Mouse (Mus musculus) common myeloid progenitor, adult 5-6 weeks (primary cell): ENCODE results near the gene Rab6b. TPM values are rescaled to one million over a fixed set of nuclear protein-coding genes. Genes with fewer than 3 reads are reported as not detected.

Source experiments
- ATAC-seq: replicated peaks from 2 replicates; pipeline ENCODE4 v1.8.0; 2016; ENCODE audit warnings: low read depth, mild to moderate bottlenecking, moderate TSS enrichment, inconsistent platforms; ENCODE audit not compliant: poor library complexity, severe bottlenecking
- total RNA-seq: library from RNA; stranded (forward); fragments of 200-1000, 187-1606 nt; gene quantifications from 2 replicates; pipeline ENCODE4 v1.2.3, GENCODE M21; 2017

Rab6b gene
- 0.82 and 2.1 TPM in 2 replicates for total RNA-seq

- ATAC-seq, result peak; percentile 19; the same call in 1 of the 2 replicates
These were observed at the start of gene Rab6b for GRCm38 (mm10) chr9:103111621-103112470. TSS of gene Rab6b (plus strand) at chr9:103111787.

DNA sequence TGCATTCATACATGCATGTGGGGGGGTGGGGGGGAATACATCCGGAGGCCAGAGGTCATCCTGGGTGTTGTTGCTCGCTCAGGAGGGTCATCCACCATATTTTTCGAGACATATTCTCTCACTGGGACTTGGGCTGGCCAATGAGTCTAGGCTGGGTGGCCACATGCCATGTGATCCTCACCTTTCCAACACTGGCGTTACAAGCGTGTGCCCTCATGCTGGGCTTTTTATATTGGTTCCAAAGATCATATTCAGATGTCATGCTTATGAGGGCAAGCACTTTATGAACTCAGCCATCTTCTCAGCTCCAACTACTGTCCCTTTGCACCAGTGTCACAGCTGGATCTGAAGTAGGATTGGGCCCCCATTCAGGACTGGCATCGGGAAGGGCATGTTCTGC, 48.0 kb upstream of the Rab6b start:
- no peak for ATAC-seq

DNA sequence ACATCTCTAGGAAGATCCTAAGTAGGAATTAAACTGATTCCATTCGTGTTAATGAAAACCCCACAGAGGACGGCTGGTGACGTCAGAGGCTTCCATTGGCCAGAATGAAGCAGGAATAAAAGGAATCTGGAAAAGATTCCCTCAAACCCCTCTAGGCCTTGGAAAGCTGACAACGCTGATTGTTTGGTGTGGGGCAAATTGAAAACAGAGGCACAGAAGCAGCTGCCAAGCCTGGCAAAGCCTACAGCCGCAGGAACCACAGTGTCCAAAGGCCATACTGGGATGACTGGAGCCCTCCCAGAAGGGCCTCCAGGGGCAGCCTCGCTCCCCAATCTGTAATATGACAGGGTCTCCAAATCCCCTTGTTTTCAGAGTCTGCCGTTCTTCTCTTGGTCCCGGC, 44.7 kb upstream of the Rab6b start:
- ATAC-seq, result no peak

- no peak for ATAC-seq
These were observed 43.9 kb upstream of the Rab6b start for GRCm38 (mm10) chr9:103067651-103068050.

- no peak for ATAC-seq
These were observed 42.8 kb upstream of the Rab6b start for GRCm38 (mm10) chr9:103068769-103069168.

DNA sequence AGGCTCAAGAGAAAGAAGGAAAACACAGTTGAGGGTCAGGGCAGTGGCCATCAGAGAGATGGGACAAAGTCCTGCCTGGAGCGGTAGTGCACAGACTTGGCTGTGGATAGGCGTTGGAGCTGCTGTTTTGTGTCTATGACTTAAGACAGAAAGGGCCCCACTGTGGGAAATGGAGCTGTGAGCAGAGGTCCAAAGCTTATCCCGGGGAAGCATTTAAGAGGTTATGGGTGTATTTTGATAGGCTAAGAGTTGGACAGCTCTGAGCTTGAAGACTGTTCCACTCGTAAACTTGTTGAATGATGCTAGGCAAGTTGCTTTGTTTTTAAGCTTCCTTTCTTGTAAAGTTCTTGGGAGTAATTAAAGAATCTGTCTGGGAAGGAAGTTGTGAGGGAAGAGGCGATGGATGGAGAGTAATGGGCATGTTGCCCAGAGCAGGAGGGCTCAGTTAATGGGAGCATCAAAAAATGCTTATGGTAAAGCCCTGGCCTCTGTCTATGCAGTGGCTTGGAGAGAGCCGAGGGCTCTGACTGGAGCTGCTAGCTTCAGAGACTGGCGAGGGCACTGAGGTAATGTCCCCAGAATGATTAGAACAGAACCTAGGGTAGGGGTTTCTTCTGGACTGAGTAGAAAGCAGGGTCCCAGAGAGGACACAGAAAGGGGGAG, 39.9 kb upstream of the Rab6b start:
- ATAC-seq, result no peak

- no peak for ATAC-seq
These were observed 39.4 kb upstream of the Rab6b start for GRCm38 (mm10) chr9:103072204-103072599.

DNA sequence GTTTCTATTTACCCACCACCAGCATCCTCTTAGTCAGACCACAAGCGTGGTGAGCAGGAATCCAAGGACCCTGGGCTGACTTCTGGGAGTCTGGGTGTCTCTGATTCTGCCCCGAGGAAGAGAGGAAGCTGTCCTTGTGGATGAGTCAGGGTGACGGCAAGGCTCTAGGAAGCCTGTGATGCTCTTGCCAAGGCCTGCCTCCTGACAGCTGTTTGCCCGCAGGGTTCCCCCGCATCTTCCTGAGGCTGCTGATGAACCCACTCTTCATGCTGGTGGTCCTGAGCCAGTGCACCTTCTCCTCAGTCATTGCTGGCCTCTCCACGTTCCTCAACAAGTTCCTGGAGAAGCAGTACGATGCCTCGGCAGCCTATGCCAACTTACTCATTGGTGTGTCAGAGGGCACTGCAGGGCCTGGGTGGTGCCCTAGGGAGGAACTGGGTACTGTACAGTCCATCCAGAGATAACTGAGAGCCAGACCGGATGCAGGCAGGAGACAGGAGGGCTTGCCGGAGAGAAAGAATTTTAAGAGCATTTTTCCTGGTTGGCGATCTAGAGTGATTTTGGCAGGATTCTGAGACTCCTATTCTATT, 38.6 kb upstream of the Rab6b start:
- no peak for ATAC-seq

- no peak for ATAC-seq
These were observed 34.6 kb upstream of the Rab6b start for GRCm38 (mm10) chr9:103076836-103077531.

DNA sequence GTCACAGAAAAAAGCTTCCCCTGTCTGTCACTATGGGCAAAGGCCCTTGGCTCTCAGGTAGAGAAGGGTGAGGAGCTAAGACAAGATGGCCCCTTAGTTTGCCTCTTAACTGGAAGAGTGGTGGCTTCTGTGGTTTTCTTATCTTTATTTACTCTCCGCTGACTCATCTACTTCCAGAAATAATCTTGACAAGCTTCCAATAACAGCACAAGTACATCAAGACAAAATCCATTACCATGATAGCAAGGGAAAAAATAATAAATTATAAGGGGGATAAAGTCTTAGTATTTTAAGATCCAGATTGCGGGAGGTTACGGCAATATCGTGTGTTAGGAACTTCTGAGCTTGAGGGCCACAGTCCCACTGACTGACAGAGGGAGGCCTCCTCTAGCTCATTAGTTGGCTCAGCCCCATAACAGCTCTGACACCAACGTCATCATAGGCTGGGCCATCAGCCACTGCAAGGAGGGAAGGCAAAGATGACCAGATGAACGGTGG, 33.3 kb upstream of the Rab6b start:
- peak; percentile 65 for ATAC-seq

- ATAC-seq, result no peak
These were observed 31.4 kb upstream of the Rab6b start for GRCm38 (mm10) chr9:103080211-103080610.

- no peak for ATAC-seq
These were observed 29.2 kb upstream of the Rab6b start for GRCm38 (mm10) chr9:103082246-103082975.

- ATAC-seq, result no peak
These were observed 28.2 kb upstream of the Rab6b start for GRCm38 (mm10) chr9:103083405-103083804.

GRCm38 (mm10) chr9:103086736-103087135, 24.9 kb upstream of the Rab6b start:
- ATAC-seq, result no peak

GRCm38 (mm10) chr9:103087301-103087700, 24.3 kb upstream of the Rab6b start:
- no peak for ATAC-seq

DNA sequence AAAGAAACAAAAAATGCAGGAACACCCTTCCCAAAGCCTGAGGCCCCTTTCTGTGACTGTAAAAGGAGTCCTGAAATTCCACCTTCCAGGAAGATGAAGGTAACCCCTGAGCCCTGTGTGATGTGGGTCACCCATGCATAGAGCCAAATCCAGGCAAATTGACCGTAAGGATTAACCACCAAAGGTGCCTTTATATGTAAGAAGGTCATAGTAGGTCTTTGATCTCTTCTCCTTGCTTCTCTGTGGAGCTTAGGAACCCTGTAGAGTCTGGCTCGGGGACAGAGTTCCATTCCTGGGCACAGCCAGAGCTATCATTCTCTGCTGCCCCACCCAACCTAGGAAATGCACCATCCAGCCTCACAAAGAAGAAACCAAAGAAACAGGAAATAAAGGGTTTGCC, 22.9 kb upstream of the Rab6b start:
- ATAC-seq, result no peak

DNA sequence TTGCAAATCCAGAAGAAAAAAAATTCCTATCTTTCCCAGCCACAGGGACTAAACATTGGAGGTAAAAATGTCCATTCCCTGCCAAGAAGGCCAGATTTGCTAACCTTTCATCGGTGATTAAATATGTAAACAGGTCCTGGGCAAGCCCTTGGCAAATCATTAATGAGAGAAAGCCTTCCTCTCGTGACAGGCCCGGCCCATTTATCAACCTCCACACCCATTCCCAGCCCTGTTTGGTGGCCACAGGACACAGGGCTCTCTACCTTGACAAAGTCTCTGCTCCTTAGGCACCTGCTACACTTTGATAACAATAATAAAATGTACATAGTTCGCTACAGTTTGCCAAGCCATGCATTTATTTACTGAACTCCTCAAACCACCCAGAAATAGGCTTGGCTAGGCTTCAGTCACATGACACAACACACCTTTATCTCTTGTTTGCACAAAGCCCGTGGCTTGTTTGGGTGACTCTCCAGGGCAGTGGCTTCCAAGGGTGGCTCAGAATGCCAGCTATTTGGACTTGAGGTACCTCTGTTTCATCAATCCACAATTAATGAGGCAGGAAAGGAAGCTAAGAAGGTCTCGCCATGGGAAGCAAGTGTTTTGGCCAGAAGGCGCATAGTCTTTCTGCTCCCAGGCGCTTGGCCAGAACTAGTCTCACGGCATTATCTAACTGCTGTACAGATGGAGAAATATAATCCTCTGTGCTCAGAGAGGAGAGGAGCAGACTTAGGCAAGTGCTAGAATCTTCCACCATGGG, 21.3 kb upstream of the Rab6b start:
- peak; percentile 37; the same call in 1 of the 2 replicates for ATAC-seq

GRCm38 (mm10) chr9:103091039-103091883, 20.3 kb upstream of the Rab6b start:
- ATAC-seq, result no peak
